Mouse (Mus musculus) cortical plate, adult 2 months (tissue): ENCODE measurements around the gene Mertk.

ENCODE experiments used
- CTCF ChIP-seq: fragments of 200-500 bp; IDR thresholded peaks from 2 replicates; pipeline ENCODE4 v1.5.1; 2011; ENCODE audit warnings: mild to moderate bottlenecking, control low read depth, low read length; ENCODE audit not compliant: insufficient read depth; ENCODE audit errors: extremely low read depth
- POLR2A ChIP-seq: fragments of 200-500 bp; IDR thresholded peaks from 2 replicates; pipeline ENCODE4 v1.6.1; 2011; ENCODE audit warnings: mild to moderate bottlenecking, low read length, control low read depth; ENCODE audit not compliant: insufficient read depth; ENCODE audit errors: extremely low read depth

- TF ChIP-seq CTCF (no peak), POLR2A (no peak)
These were observed 56.5 kb downstream of the Mertk start for GRCm38 (mm10) chr2:128755149-128755691.
